Mouse (Mus musculus) erythroblast, embryonic 14.5 days (primary cell): Measurements from ENCODE around the gene Psmd3.
"Not testable (repeated sequence)": the region's sequence is repeated elsewhere in the genome, so short reads cannot be mapped to it uniquely, and the experiment has no call there.

Source experiments
- GATA1 ChIP-seq: IDR thresholded peaks from 2 replicates; pipeline ENCODE4 v1.6.1; 2012; ENCODE audit warnings: low read length, inconsistent platforms, mixed read lengths
- TAL1 ChIP-seq: IDR thresholded peaks from 3 replicates; pipeline ENCODE4 v1.6.1; 2012; ENCODE audit warnings: low read length, inconsistent platforms, mixed read lengths

GRCm38 (mm10) chr11:98673136-98673535 lies 9.2 kb upstream of the Psmd3 start:
- TF ChIP-seq TAL1, GATA1: not testable (repeated sequence)
